Mouse (Mus musculus): ENCODE measurements around the gene Rrbp1. TPM values are rescaled to one million over a fixed set of nuclear protein-coding genes. Genes with fewer than 3 reads are reported as not detected.

The Rrbp1 gene
- total and polyA plus RNA-seq, 3 experiments = 56.7 to 128 (median 127) TPM

GRCm38 (mm10) chr2:143962192-143962591 is 48.9 kb downstream of the Rrbp1 start:
- Histone ChIP-seq H3K27ac (ENCODE audit: control insufficient read depth, low read depth, low read length) (no peak overlapping the region), H3K36me3 (ENCODE audit: control insufficient read depth in 1 of 2, insufficient read depth in 2 of 2, low read length in 2 of 2) (peaks cover 0 to 34% of the 10 kb centered on the region in 2 experiments; a peak in 2 of 4 replicates), H3K79me2 (ENCODE audit: control insufficient read depth, insufficient read depth, low read length, poor library complexity) (no peaks in the 10 kb centered on the region), H3K4me3 (ENCODE audit: control insufficient read depth in 1 of 2, insufficient read depth in 1 of 2, low read depth in 2 of 2, low read length in 2 of 2) (no peak overlapping the region), H3K9ac (ENCODE audit: control insufficient read depth, low read depth, low read length, poor library complexity, severe bottlenecking) (no peak overlapping the region), H3K27me3 (ENCODE audit: control insufficient read depth in 1 of 2, insufficient read depth in 2 of 2, low read length in 2 of 2) (no peaks in the 10 kb centered on the region), H3K4me1 (ENCODE audit: control insufficient read depth in 1 of 2, insufficient read depth in 2 of 2, low read length in 2 of 2) (no peaks in the 10 kb centered on the region), H3K9me3 (replicated peaks; ENCODE audit: insufficient read depth, low read length) (no peaks in the 10 kb centered on the region)
- TF ChIP-seq MAX (IDR thresholded peaks at IDR 0.05; ENCODE audit: low read length) = no peak
- no peak for TF ChIP-seq NRF1 (IDR thresholded peaks at IDR 0.05; ENCODE audit: insufficient read depth, low read depth, low read length, poor library complexity, severe bottlenecking)
- TF ChIP-seq ETS1 (IDR thresholded peaks at IDR 0.05; ENCODE audit: low read depth, low read length) = no peak
- TF ChIP-seq CHD1 (IDR thresholded peaks at IDR 0.05; ENCODE audit: low read depth, low read length) = no peak
- TF ChIP-seq BHLHE40 (IDR thresholded peaks at IDR 0.05; ENCODE audit: borderline replicate concordance, low read depth, low read length) = no peak
- TF ChIP-seq CHD2 (IDR thresholded peaks at IDR 0.05; ENCODE audit: low read length) = no peak
- TF ChIP-seq E2F4 (IDR thresholded peaks at IDR 0.05; ENCODE audit: borderline replicate concordance, low read depth, low read length) = no peak
- no peak for TF ChIP-seq NELFE (IDR thresholded peaks at IDR 0.05; ENCODE audit: low read depth, low read length)
- TF ChIP-seq HCFC1 (IDR thresholded peaks at IDR 0.05; ENCODE audit: low read depth, low read length) = no peak
- TF ChIP-seq MEF2A (IDR thresholded peaks at IDR 0.05; ENCODE audit: extremely low read depth, insufficient replicate concordance, low read depth, low read length, poor library complexity, severe bottlenecking) = no peak
- TF ChIP-seq ZMIZ1 (IDR thresholded peaks at IDR 0.05; ENCODE audit: low read depth, low read length) = no peak
- TF ChIP-seq RAD21 (IDR thresholded peaks at IDR 0.05; ENCODE audit: low read depth, low read length) = no peak
- no peak for TF ChIP-seq EP300 (IDR thresholded peaks at IDR 0.05; ENCODE audit: low read depth in 1 of 2, low read length in 2 of 2)
- no peak for TF ChIP-seq KAT2A (conservative IDR thresholded peaks at IDR 0.05; ENCODE audit: low read depth, low read length)
- TF ChIP-seq ZC3H11A (IDR thresholded peaks at IDR 0.05; ENCODE audit: low read depth, low read length) = no peak
- no peak for TF ChIP-seq ELF1 (IDR thresholded peaks at IDR 0.05; ENCODE audit: low read depth, low read length)
- no peak for TF ChIP-seq POLR2AphosphoS2 (IDR thresholded peaks at IDR 0.05; ENCODE audit: low read length)
- no peak for TF ChIP-seq ZNF384 (IDR thresholded peaks at IDR 0.05; ENCODE audit: low read depth, low read length)
- no peak for DNase-seq (ENCODE audit: low read depth, low spot score)

- peaks cover 0 to 2% of the 10 kb centered on the region in 2 experiments; a peak in 1 of 4 replicates for H3K4me1 ChIP-seq (ENCODE audit: control insufficient read depth in 1 of 2, insufficient read depth in 2 of 2, low read length in 2 of 2)
- no peak overlapping the region for H3K4me3 ChIP-seq (ENCODE audit: control insufficient read depth in 1 of 2, insufficient read depth in 1 of 2, low read depth in 2 of 2, low read length in 2 of 2)
- H3K27ac ChIP-seq (ENCODE audit: control insufficient read depth, low read depth, low read length) = no peak overlapping the region
- no peaks in the 10 kb centered on the region for H3K79me2 ChIP-seq (ENCODE audit: control insufficient read depth, insufficient read depth, low read length, poor library complexity)
- TF ChIP-seq ETS1 (IDR thresholded peaks at IDR 0.05; ENCODE audit: low read depth, low read length) (no peak), ZNF384 (IDR thresholded peaks at IDR 0.05; ENCODE audit: low read depth, low read length) (no peak), MYB (IDR thresholded peaks at IDR 0.05; ENCODE audit: low read depth, low read length) (no peak), MYC (IDR thresholded peaks at IDR 0.05; ENCODE audit: low read depth, low read length) (no peak), GABPA (IDR thresholded peaks at IDR 0.05; ENCODE audit: low read depth, low read length) (no peak), NELFE (IDR thresholded peaks at IDR 0.05; ENCODE audit: low read depth, low read length) (no peak), SMC3 (IDR thresholded peaks at IDR 0.05; ENCODE audit: low read depth, low read length) (no peak), POLR2AphosphoS5 (IDR thresholded peaks at IDR 0.05; ENCODE audit: borderline replicate concordance, low read depth, low read length) (no peak), CHD2 (IDR thresholded peaks at IDR 0.05; ENCODE audit: low read length) (no peak), MXI1 (IDR thresholded peaks at IDR 0.05; ENCODE audit: low read depth, low read length) (no peak), NRF1 (IDR thresholded peaks at IDR 0.05; ENCODE audit: insufficient read depth, low read depth, low read length, poor library complexity, severe bottlenecking) (no peak), ELF1 (IDR thresholded peaks at IDR 0.05; ENCODE audit: low read depth, low read length) (no peak), CHD1 (IDR thresholded peaks at IDR 0.05; ENCODE audit: low read depth, low read length) (no peak), MAFK (IDR thresholded peaks at IDR 0.05; ENCODE audit: borderline replicate concordance, low read depth, low read length) (no peak), GATA1 (IDR thresholded peaks at IDR 0.05; ENCODE audit: low read depth, low read length) (no peak), MAX (IDR thresholded peaks at IDR 0.05; ENCODE audit: low read length) (no peak)
- H3K27me3 ChIP-seq (ENCODE audit: control insufficient read depth in 1 of 2, insufficient read depth in 2 of 2, low read length in 2 of 2) = no peaks in the 10 kb centered on the region
- DNase-seq (ENCODE audit: low read depth, low spot score) = no peak
- H3K9ac ChIP-seq (ENCODE audit: control insufficient read depth, low read depth, low read length, poor library complexity, severe bottlenecking) = no peak overlapping the region
- peaks cover 7 to 14% of the 10 kb centered on the region in 2 experiments for H3K36me3 ChIP-seq (ENCODE audit: control insufficient read depth in 1 of 2, insufficient read depth in 2 of 2, low read length in 2 of 2)
- H3K9me3 ChIP-seq (replicated peaks; ENCODE audit: insufficient read depth, low read length) = no peaks in the 10 kb centered on the region
These were observed 55.3 kb downstream of the Rrbp1 start for GRCm38 (mm10) chr2:143955746-143956145.
